Mouse (Mus musculus) kidney, adult 2 months (tissue): ENCODE measurements around the gene Trit1.

Source experiments
- CTCF ChIP-seq: fragments of 200-500 bp; conservative IDR thresholded peaks from 2 replicates; pipeline ENCODE4 v1.5.1; 2011; ENCODE audit warnings: low read depth, mild to moderate bottlenecking, control low read depth, low read length, moderate library complexity, mixed read lengths; ENCODE audit not compliant: insufficient read depth, insufficient read length
- POLR2A ChIP-seq: fragments of 200-500 bp; IDR thresholded peaks from one replicate; pipeline ENCODE4 v1.6.1; 2011; ENCODE audit warnings: low read depth, low read length, control low read depth

- TF ChIP-seq POLR2A (no peak), CTCF (no peak)
Observed at GRCm38 (mm10) chr4:122987421-122987820, 29.0 kb upstream of the Trit1 start.
